Mouse (Mus musculus) forebrain, embryonic 16.5 days (tissue): ENCODE measurements at regions not wholly inside any gene's neighbourhood (a gene's known extent, or its start where the extent isn't known, plus 50 kb on each side); places are given as distances from the start of the nearest gene placed in this dataset.

ENCODE experiments used
- ATAC-seq: fragments of 200-750 bp; cut with Nextera tagmentation; 2 replicates; pipeline ENCODE4 v1.8.0; 2017; ENCODE audit warnings: mild to moderate bottlenecking, moderate library complexity
- H3K27ac ChIP-seq: fragments of 300-500 bp; sonication (generic); 2 replicates; pipeline ENCODE4 v1.5.1; 2014; ENCODE audit warnings: low read length, control low read depth
- H3K27me3 ChIP-seq: fragments of 300-500 bp; sonication (generic); replicated peaks from 2 replicates; pipeline ENCODE4 v1.6.1; 2014; ENCODE audit warnings: low read length; ENCODE audit not compliant: control insufficient read depth, insufficient read depth
- H3K36me3 ChIP-seq: fragments of 300-500 bp; sonication (generic); 2 replicates; pipeline ENCODE4 v1.6.1; 2014; ENCODE audit not compliant: control insufficient read depth, insufficient read depth
- H3K4me1 ChIP-seq: fragments of 300-500 bp; sonication (generic); replicated peaks from 2 replicates; pipeline ENCODE4 v1.6.1; 2014; ENCODE audit warnings: low read length; ENCODE audit not compliant: control insufficient read depth, insufficient read depth
- H3K4me2 ChIP-seq: fragments of 300-500 bp; sonication (generic); 2 replicates; pipeline ENCODE4 v1.6.1; 2014; ENCODE audit warnings: mild to moderate bottlenecking, low read length, control low read depth
- H3K4me3 ChIP-seq: fragments of 300-500 bp; sonication (generic); replicated peaks from 2 replicates; pipeline ENCODE4 v1.5.1; 2014; ENCODE audit warnings: mild to moderate bottlenecking, low read length, control low read depth
- H3K9ac ChIP-seq: fragments of 300-500 bp; sonication (generic); replicated peaks from 2 replicates; pipeline ENCODE4 v1.6.1; 2014; ENCODE audit warnings: low read depth, low read length, control low read depth
- H3K9me3 ChIP-seq: fragments of 300-500 bp; sonication (generic); 2 replicates; pipeline ENCODE4 v1.6.1; 2016; ENCODE audit warnings: low read length; ENCODE audit not compliant: control insufficient read depth
- WGBS: fragments of 180-500 bp; shearing (Covaris S2); extraction: QIAGEN DNeasy Blood & Tissue Kit; methylation state at CpG from one replicate; pipeline ENCODE4 v1.1.7; 2014; 5-methylcytosine and 5-hydroxymethylcytosine counted together

- WGBS, result 70% methylated on average over 9 of the region's 9 CpGs
- Histone ChIP-seq H3K36me3 (no peaks in the 10 kb centered on the region), H3K27ac (no peak overlapping the region), H3K9me3 (no peaks in the 10 kb centered on the region), H3K4me1 (no peaks in the 10 kb centered on the region), H3K4me3 (no peak overlapping the region), H3K4me2 (no peak overlapping the region), H3K27me3 (no peaks in the 10 kb centered on the region), H3K9ac (no peak overlapping the region)
- no peak for ATAC-seq
Observed at GRCm38 (mm10) chr8:104022691-104023509, 78.5 kb upstream of the Cdh5 start.

GRCm38 (mm10) chr8:104027161-104027821 is 74.1 kb upstream of the Cdh5 start:
- no peak overlapping the region for H3K27ac ChIP-seq
- H3K4me3 ChIP-seq, result no peak overlapping the region
- ATAC-seq, result no peak
- H3K4me2 ChIP-seq, result no peak overlapping the region
- 70% methylated on average over 11 of the region's 11 CpGs for WGBS
- H3K27me3 ChIP-seq, result 0 out of 2 replicates have a peak, but pooled peaks cover 2% of the 10 kb centered on the region
- H3K9me3 ChIP-seq, result peaks cover 5% of the 10 kb centered on the region; the same call in 1 of the 2 replicates
- H3K36me3 ChIP-seq, result no peaks in the 10 kb centered on the region
- peaks cover 3% of the 10 kb centered on the region; the same call in 1 of the 2 replicates for H3K4me1 ChIP-seq
- H3K9ac ChIP-seq, result no peak overlapping the region

- Histone ChIP-seq H3K27ac (no peak overlapping the region), H3K4me2 (peak overlapping the region; percentile 39), H3K36me3 (no peaks in the 10 kb centered on the region), H3K9me3 (peaks cover 5% of the 10 kb centered on the region; the same call in 1 of the 2 replicates), H3K9ac (no peak overlapping the region; the same call in 1 of the 2 replicates), H3K27me3 (0 out of 2 replicates have a peak, but pooled peaks cover 2% of the 10 kb centered on the region), H3K4me3 (no peak overlapping the region), H3K4me1 (peaks cover 3% of the 10 kb centered on the region; the same call in 1 of the 2 replicates)
- WGBS, result 1% methylated on average over 22 of the region's 22 CpGs
- ATAC-seq, result peak; percentile 94
Observed at GRCm38 (mm10) chr8:104028626-104029025, 72.8 kb upstream of the Cdh5 start.

GRCm38 (mm10) chr8:104032179-104032578 is 69.2 kb upstream of the Cdh5 start:
- Histone ChIP-seq H3K4me1 (peaks cover 3% of the 10 kb centered on the region; the same call in 1 of the 2 replicates), H3K4me2 (no peak overlapping the region), H3K4me3 (no peak overlapping the region), H3K27ac (no peak overlapping the region), H3K27me3 (0 out of 2 replicates have a peak, but pooled peaks cover 2% of the 10 kb centered on the region), H3K9me3 (peaks cover 5% of the 10 kb centered on the region; the same call in 1 of the 2 replicates), H3K36me3 (no peaks in the 10 kb centered on the region), H3K9ac (no peak overlapping the region)
- no peak for ATAC-seq
- WGBS, result 94% methylated on average over 2 of the region's 2 CpGs

- no peak overlapping the region for H3K4me3 ChIP-seq
- peaks cover 5% of the 10 kb centered on the region; the same call in 1 of the 2 replicates for H3K9me3 ChIP-seq
- H3K9ac ChIP-seq, result no peak overlapping the region
- 0 out of 2 replicates have a peak, but pooled peaks cover 2% of the 10 kb centered on the region for H3K27me3 ChIP-seq
- ATAC-seq, result no peak
- 49% methylated on average over 2 of the region's 2 CpGs for WGBS
- peaks cover 3% of the 10 kb centered on the region; the same call in 1 of the 2 replicates for H3K4me1 ChIP-seq
- H3K4me2 ChIP-seq, result no peak overlapping the region
- H3K27ac ChIP-seq, result no peak overlapping the region
- H3K36me3 ChIP-seq, result no peaks in the 10 kb centered on the region
Observed at GRCm38 (mm10) chr8:104033148-104033547, 68.3 kb upstream of the Cdh5 start.

GRCm38 (mm10) chr8:104034286-104034685 is 67.1 kb upstream of the Cdh5 start:
- Histone ChIP-seq H3K27ac (no peak overlapping the region), H3K9ac (no peak overlapping the region), H3K36me3 (no peaks in the 10 kb centered on the region), H3K27me3 (0 out of 2 replicates have a peak, but pooled peaks cover 2% of the 10 kb centered on the region), H3K4me1 (no peaks in the 10 kb centered on the region), H3K4me3 (no peak overlapping the region), H3K9me3 (peaks cover 5% of the 10 kb centered on the region; the same call in 1 of the 2 replicates), H3K4me2 (no peak overlapping the region)
- ATAC-seq, result no peak
- WGBS, result 80% methylated on average over 3 of the region's 3 CpGs

GRCm38 (mm10) chr8:104036580-104037477 is 64.6 kb upstream of the Cdh5 start:
- Histone ChIP-seq H3K4me2 (no peak overlapping the region), H3K9me3 (peaks cover under 1% of the 10 kb centered on the region; the same call in 1 of the 2 replicates), H3K27ac (no peak overlapping the region), H3K4me3 (no peak overlapping the region), H3K9ac (no peak overlapping the region), H3K36me3 (no peaks in the 10 kb centered on the region), H3K4me1 (no peaks in the 10 kb centered on the region), H3K27me3 (no peaks in the 10 kb centered on the region)
- 88% methylated on average over 26 of the region's 26 CpGs for WGBS
- no peak for ATAC-seq

GRCm38 (mm10) chr8:104037611-104038010 is 63.8 kb upstream of the Cdh5 start:
- H3K27ac ChIP-seq, result no peak overlapping the region
- ATAC-seq, result no peak
- WGBS, result 81% methylated on average over 7 of the region's 7 CpGs

More at GRCm38 (mm10) chr8:104037611-104038010, 63.8 kb upstream of the Cdh5 start:
- Histone ChIP-seq H3K4me3 (no peak overlapping the region), H3K9me3 (no peaks in the 10 kb centered on the region), H3K4me1 (no peaks in the 10 kb centered on the region), H3K9ac (no peak overlapping the region), H3K36me3 (no peaks in the 10 kb centered on the region), H3K27me3 (no peaks in the 10 kb centered on the region), H3K4me2 (no peak overlapping the region)
